Mouse (Mus musculus): ENCODE data around the gene Lpin3.

Lpin3 gene

GRCm38 (mm10) chr2:160933890-160934289, 53.4 kb downstream of the Lpin3 start:
- DNase-seq (ENCODE audit: low spot score in 2 of 2) = no peak

GRCm38 (mm10) chr2:160934451-160934850, 54.0 kb downstream of the Lpin3 start:
- DNase-seq (ENCODE audit: low spot score in 2 of 2) = no peak

DNA sequence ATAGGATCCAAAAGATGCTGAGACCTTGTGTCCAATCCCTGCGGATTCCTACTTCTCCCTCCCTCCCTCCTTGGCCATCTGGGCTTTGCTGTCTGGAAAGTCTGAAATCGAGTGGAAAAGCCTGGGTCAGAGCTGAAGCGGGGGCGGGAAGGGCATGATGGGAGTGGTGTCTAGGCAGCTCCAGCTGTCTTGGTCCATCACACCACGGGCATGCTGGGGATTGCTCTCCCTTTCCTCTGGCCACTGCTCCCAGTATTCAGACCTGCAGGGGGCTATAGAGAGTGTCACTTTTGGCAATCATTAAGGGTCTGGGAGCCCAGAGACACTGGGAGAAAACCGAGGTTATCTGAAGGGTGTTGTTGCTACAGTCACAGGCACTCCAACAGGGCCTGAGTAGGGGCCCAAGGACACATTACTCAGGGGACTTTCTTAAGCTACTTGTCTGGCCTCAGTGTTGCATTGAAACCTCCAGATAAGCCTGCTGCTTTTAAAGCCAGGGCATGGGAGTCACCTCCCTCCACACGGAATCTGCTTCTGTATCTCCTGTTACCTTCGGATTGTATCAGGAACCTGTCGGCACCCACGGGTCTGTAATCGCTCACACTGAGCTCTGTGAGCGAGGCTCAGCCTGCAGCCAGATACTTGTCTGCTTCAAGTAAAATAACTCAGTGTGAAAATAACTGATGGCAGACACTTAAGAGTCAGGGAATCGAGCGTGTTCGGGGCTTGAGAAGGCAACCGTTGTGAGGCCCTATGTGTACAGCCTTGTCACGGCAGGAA, 60.6 kb downstream of the Lpin3 start:
- no peak for DNase-seq (ENCODE audit: low spot score in 2 of 2)

GRCm38 (mm10) chr2:160942443-160942842, 62.0 kb downstream of the Lpin3 start:
- DNase-seq (ENCODE audit: low spot score in 2 of 2) = no peak

- DNase-seq (ENCODE audit: low spot score in 2 of 2) = no peak
Observed at GRCm38 (mm10) chr2:160951595-160951994, 71.1 kb downstream of the Lpin3 start.

DNA sequence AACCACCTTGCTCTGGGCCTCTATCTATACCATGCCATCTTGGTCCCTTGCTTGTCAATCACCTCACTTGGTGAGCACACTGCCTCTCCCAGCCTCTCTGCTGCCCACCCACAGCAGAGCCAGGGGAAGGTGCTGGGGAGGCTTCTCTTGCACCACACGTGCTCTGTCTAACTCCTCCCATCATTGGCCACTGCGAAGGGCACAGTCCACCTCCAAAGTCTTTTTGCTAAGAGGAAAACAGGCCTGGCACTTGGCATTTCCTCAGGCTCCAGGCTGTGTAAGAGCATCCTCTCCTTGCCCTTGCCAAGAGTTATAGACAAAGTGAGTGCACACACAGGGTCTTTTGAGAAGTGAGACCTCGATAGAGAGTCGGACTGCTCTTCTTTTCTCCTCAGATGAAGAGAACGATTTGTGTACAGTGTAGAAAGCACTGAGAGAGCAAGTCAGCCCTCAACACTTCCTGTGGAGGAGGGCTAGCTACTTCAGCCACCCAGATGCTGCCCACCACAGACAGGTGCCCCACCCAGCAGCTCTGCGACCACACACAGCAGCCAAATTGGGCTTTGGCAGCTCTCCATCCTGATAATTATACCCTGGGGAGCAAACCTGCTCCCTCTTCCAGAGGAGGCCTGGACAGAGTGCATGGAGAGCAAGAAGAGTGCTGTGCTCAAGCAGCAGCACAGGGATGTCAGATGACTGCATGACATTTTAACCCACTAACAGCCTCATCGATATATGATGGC, 72.8 kb downstream of the Lpin3 start:
- no peak for DNase-seq (ENCODE audit: low spot score in 2 of 2)

DNA sequence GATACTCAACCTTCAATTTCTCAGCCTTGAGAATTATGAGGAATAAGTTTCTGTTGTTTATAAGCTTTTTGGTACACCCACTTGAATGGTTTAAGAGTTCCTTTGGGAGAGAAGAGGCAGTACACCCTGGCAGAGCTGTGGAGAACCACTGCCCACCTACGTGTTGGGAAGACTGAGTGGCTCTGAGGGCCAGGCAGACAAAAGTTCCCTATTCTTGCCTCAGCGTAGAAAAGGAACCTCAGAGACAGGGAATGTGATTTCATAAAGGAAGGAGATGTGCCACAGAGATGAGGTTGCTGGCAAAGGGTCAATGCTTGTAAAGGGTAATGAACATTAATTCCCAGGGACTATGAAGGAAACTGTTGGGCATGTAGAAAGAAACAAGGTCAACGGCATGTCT, 74.1 kb downstream of the Lpin3 start:
- DNase-seq (ENCODE audit: low spot score in 2 of 2) = no peak

DNA sequence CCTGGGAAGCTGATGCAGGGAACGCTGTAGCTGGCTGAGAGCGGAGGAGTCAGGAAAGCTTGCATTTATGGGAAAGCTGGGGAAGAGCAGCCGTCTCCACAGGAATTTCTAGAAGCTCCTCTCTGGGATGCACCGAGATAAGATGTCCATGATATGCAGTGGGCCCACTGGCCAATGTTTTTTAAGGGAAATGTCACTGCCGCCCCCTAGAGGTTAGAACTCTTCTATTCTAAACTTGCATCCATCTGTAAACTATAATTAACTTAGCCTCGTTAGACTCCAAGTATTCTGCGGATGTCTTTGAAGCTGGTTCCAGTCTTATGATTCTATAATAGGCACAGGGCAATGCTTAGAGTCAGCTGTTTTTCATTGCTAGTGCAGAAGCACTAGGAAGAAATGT, 74.9 kb downstream of the Lpin3 start:
- no peak for DNase-seq (ENCODE audit: low spot score in 2 of 2)

Measured in urinary bladder, postnatal 4 days (tissue).